ENCODE assay signal across 12 mouse cellular contexts in genomic region chr4:47290448-47290847, GRCm38 (mm10).
"Had no signal": no experiment of that assay in that cellular context is flagged by ENCODE, and none has a peak within 500 bp of the region (broad histone marks: within the 10 kb centered on the region; RNA-seq: fewer than 3 reads in every experiment).

No protein-coding gene starts in this region.

- H3K4me3 ChIP-seq: left cerebral cortex, adult 2 months; liver, embryonic 13.5 days; midbrain, embryonic 12.5 days; midbrain, embryonic 15.5 days; neural tube, embryonic 12.5 days had no signal

- H3K4me1 ChIP-seq: midbrain, embryonic 15.5 days; neural tube, embryonic 12.5 days had no signal

- ATAC-seq: midbrain, embryonic 15.5 days had no signal

- H3K4me2 ChIP-seq: liver, embryonic 13.5 days; midbrain, embryonic 12.5 days; midbrain, embryonic 15.5 days; neural tube, embryonic 12.5 days had no signal

- DNase-seq: kidney, adult 18-20 months; kidney, postnatal 14 days; kidney, postnatal 4 days; liver, embryonic 13.5 days; lung, adult 2 months; lung, postnatal 14 days; lung, postnatal 4 days; thymus, postnatal 14 days had no signal

- H3K9ac ChIP-seq: liver, embryonic 13.5 days; midbrain, embryonic 12.5 days; midbrain, embryonic 15.5 days; neural tube, embryonic 12.5 days had no signal

- H3K36me3 ChIP-seq: liver, embryonic 13.5 days; midbrain, embryonic 12.5 days; midbrain, embryonic 15.5 days; neural tube, embryonic 12.5 days had no signal

- H3K27ac ChIP-seq: left cerebral cortex, adult 2 months; liver, embryonic 13.5 days; midbrain, embryonic 12.5 days; midbrain, embryonic 15.5 days; neural tube, embryonic 12.5 days had no signal

- H3K27me3 ChIP-seq: liver, embryonic 13.5 days; midbrain, embryonic 12.5 days; midbrain, embryonic 15.5 days; neural tube, embryonic 12.5 days had no signal

- H3K9me3 ChIP-seq: liver, embryonic 13.5 days; midbrain, embryonic 12.5 days; midbrain, embryonic 15.5 days; neural tube, embryonic 12.5 days had no signal
